Mouse (Mus musculus): ENCODE measurements around the gene Smyd1. TPM values are rescaled to one million over a fixed set of nuclear protein-coding genes. Genes with fewer than 3 reads are reported as not detected.
A peak's percentile ranks its signal among the peaks of the same experiment; 100 is the strongest.
"Not testable (repeated sequence)": the region's sequence is repeated elsewhere in the genome, so short reads cannot be mapped to it uniquely, and the experiment has no call there.

The Smyd1 gene
- polyA plus RNA-seq, 1 experiment from 2014 or later, result 0.65 TPM

GRCm38 (mm10) chr6:71293509-71293908 lies 28.5 kb downstream of the Smyd1 start:
- Histone ChIP-seq H3K9me3 (ENCODE audit: low read length) (peaks cover 4% of the 10 kb centered on the region; the same call in 1 of the 2 replicates), H3K9ac (replicated peaks; ENCODE audit: low read length) (no peak overlapping the region), H3K36me3 (ENCODE audit: insufficient read depth, low read length) (no peaks in the 10 kb centered on the region), H3K27me3 (ENCODE audit: insufficient read depth, low read length) (no peaks in the 10 kb centered on the region), H3K27ac (ENCODE audit: low read length) (no peak overlapping the region), H3K4me1 (ENCODE audit: insufficient read depth, low read length) (no peaks in the 10 kb centered on the region), H3K4me3 (ENCODE audit: low read length) (no peak overlapping the region), H3K4me2 (replicated peaks; ENCODE audit: low read depth, low read length) (no peak overlapping the region)
- 87% methylated on average over 14 of the region's 14 CpGs for WGBS
- ATAC-seq (ENCODE audit: low FRiP score, low TSS enrichment), result no peak

GRCm38 (mm10) chr6:71279418-71279817 lies 42.6 kb downstream of the Smyd1 start:
- no peaks in the 10 kb centered on the region for H3K4me1 ChIP-seq (ENCODE audit: insufficient read depth, low read length)
- H3K4me3 ChIP-seq (ENCODE audit: low read length), result no peak overlapping the region
- no peak overlapping the region for H3K4me2 ChIP-seq (replicated peaks; ENCODE audit: low read depth, low read length)
- no peak overlapping the region for H3K9ac ChIP-seq (replicated peaks; ENCODE audit: low read length)
- WGBS, result 69% methylated on average over 1 of the region's 1 CpGs
- H3K27me3 ChIP-seq (ENCODE audit: insufficient read depth, low read length), result no peaks in the 10 kb centered on the region
- ATAC-seq (ENCODE audit: low FRiP score, low TSS enrichment), result no peak
- peaks cover 5% of the 10 kb centered on the region for H3K36me3 ChIP-seq (ENCODE audit: insufficient read depth, low read length)
- H3K9me3 ChIP-seq (ENCODE audit: low read length), result no peaks in the 10 kb centered on the region
- H3K27ac ChIP-seq (ENCODE audit: low read length), result no peak overlapping the region

- no peak overlapping the region for H3K4me3 ChIP-seq (ENCODE audit: low read length)
- H3K9ac ChIP-seq (replicated peaks; ENCODE audit: low read length), result no peak overlapping the region
- no peaks in the 10 kb centered on the region for H3K36me3 ChIP-seq (ENCODE audit: insufficient read depth, low read length)
- H3K4me2 ChIP-seq (replicated peaks; ENCODE audit: low read depth, low read length), result no peak overlapping the region
- peaks cover 20% of the 10 kb centered on the region for H3K4me1 ChIP-seq (ENCODE audit: insufficient read depth, low read length)
- no peak overlapping the region for H3K27ac ChIP-seq (ENCODE audit: low read length)
- 77% methylated on average over 1 of the region's 1 CpGs for WGBS
- no peaks in the 10 kb centered on the region for H3K9me3 ChIP-seq (ENCODE audit: low read length)
- ATAC-seq (ENCODE audit: low FRiP score, low TSS enrichment), result no peak
- no peaks in the 10 kb centered on the region for H3K27me3 ChIP-seq (ENCODE audit: insufficient read depth, low read length)
Observed at GRCm38 (mm10) chr6:71274621-71275020, 47.4 kb downstream of the Smyd1 start.

GRCm38 (mm10) chr6:71273715-71274114 lies 48.3 kb downstream of the Smyd1 start:
- H3K4me1 ChIP-seq (ENCODE audit: insufficient read depth, low read length), result peaks cover 20% of the 10 kb centered on the region
- H3K9me3 ChIP-seq (ENCODE audit: low read length), result no peaks in the 10 kb centered on the region
- H3K9ac ChIP-seq (replicated peaks; ENCODE audit: low read length), result no peak overlapping the region
- no peak for ATAC-seq (ENCODE audit: low FRiP score, low TSS enrichment)
- H3K4me3 ChIP-seq (ENCODE audit: low read length), result no peak overlapping the region
- H3K27ac ChIP-seq (ENCODE audit: low read length), result no peak overlapping the region
- no peaks in the 10 kb centered on the region for H3K36me3 ChIP-seq (ENCODE audit: insufficient read depth, low read length)
- no peak overlapping the region for H3K4me2 ChIP-seq (replicated peaks; ENCODE audit: low read depth, low read length)
- 93% methylated on average over 1 of the region's 1 CpGs for WGBS
- H3K27me3 ChIP-seq (ENCODE audit: insufficient read depth, low read length), result no peaks in the 10 kb centered on the region

- Histone ChIP-seq H3K4me2 (replicated peaks; ENCODE audit: low read depth, low read length) (peak overlapping the region; percentile 84), H3K4me1 (ENCODE audit: insufficient read depth, low read length) (peaks cover 20% of the 10 kb centered on the region), H3K27ac (ENCODE audit: low read length) (peak overlapping the region; percentile 99), H3K9me3 (ENCODE audit: low read length) (no peaks in the 10 kb centered on the region), H3K9ac (replicated peaks; ENCODE audit: low read length) (peak overlapping the region; percentile 99), H3K27me3 (ENCODE audit: insufficient read depth, low read length) (no peaks in the 10 kb centered on the region), H3K4me3 (ENCODE audit: low read length) (peak overlapping the region; percentile 96), H3K36me3 (ENCODE audit: insufficient read depth, low read length) (no peaks in the 10 kb centered on the region)
- no peak for ATAC-seq (ENCODE audit: low FRiP score, low TSS enrichment)
- 2% methylated on average over 11 of the region's 11 CpGs for WGBS
Observed at GRCm38 (mm10) chr6:71272316-71272741, 49.7 kb downstream of the Smyd1 start.

- Histone ChIP-seq H3K4me1 (ENCODE audit: insufficient read depth, low read length) (peaks cover 20% of the 10 kb centered on the region), H3K27me3 (ENCODE audit: insufficient read depth, low read length) (no peaks in the 10 kb centered on the region), H3K9me3 (ENCODE audit: low read length) (no peaks in the 10 kb centered on the region), H3K4me3 (ENCODE audit: low read length) (peak within 1 kb of the TSS; percentile 96), H3K27ac (ENCODE audit: low read length) (peak within 1 kb of the TSS; percentile 99), H3K9ac (replicated peaks; ENCODE audit: low read length) (peak within 1 kb of the TSS; percentile 99), H3K4me2 (replicated peaks; ENCODE audit: low read depth, low read length) (peak within 1 kb of the TSS; percentile 84), H3K36me3 (ENCODE audit: insufficient read depth, low read length) (no peaks in the 10 kb centered on the region)
- peak; percentile 95 for ATAC-seq (ENCODE audit: low FRiP score, low TSS enrichment)
- WGBS, result under 1% methylated on average over 68 of the region's 84 CpGs
Observed at GRCm38 (mm10) chr6:71271389-71272315, 50.4 kb downstream of the Smyd1 start, which contains the start of gene Krcc1. TSS of gene Krcc1 (plus strand) at chr6:71271677.

GRCm38 (mm10) chr6:71271057-71271388 lies 51.0 kb downstream of the Smyd1 start:
- ATAC-seq (ENCODE audit: low FRiP score, low TSS enrichment), result peak; percentile 37
- no peaks in the 10 kb centered on the region for H3K9me3 ChIP-seq (ENCODE audit: low read length)
- H3K27ac ChIP-seq (ENCODE audit: low read length), result peak overlapping the region; percentile 94
- H3K4me2 ChIP-seq (replicated peaks; ENCODE audit: low read depth, low read length), result peak overlapping the region; percentile 84
- H3K4me1 ChIP-seq (ENCODE audit: insufficient read depth, low read length), result peaks cover 20% of the 10 kb centered on the region
- H3K9ac ChIP-seq (replicated peaks; ENCODE audit: low read length), result peak overlapping the region; percentile 70
- 2% methylated on average over 8 of the region's 8 CpGs for WGBS
- H3K4me3 ChIP-seq (ENCODE audit: low read length), result peak overlapping the region; percentile 96
- no peaks in the 10 kb centered on the region for H3K36me3 ChIP-seq (ENCODE audit: insufficient read depth, low read length)
- H3K27me3 ChIP-seq (ENCODE audit: insufficient read depth, low read length), result no peaks in the 10 kb centered on the region

GRCm38 (mm10) chr6:71270301-71271056 lies 51.6 kb downstream of the Smyd1 start:
- H3K4me1 ChIP-seq (ENCODE audit: insufficient read depth, low read length), result peaks cover 20% of the 10 kb centered on the region
- H3K9ac ChIP-seq (replicated peaks; ENCODE audit: low read length), result peak overlapping the region; percentile 70
- H3K9me3 ChIP-seq (ENCODE audit: low read length), result no peaks in the 10 kb centered on the region
- 20% methylated on average over 13 of the region's 14 CpGs for WGBS
- peak overlapping the region; percentile 84 for H3K4me2 ChIP-seq (replicated peaks; ENCODE audit: low read depth, low read length)
- H3K27me3 ChIP-seq (ENCODE audit: insufficient read depth, low read length), result no peaks in the 10 kb centered on the region
- peak overlapping the region; percentile 94 for H3K27ac ChIP-seq (ENCODE audit: low read length)
- peak overlapping the region; percentile 96 for H3K4me3 ChIP-seq (ENCODE audit: low read length)
- no peaks in the 10 kb centered on the region for H3K36me3 ChIP-seq (ENCODE audit: insufficient read depth, low read length)
- ATAC-seq (ENCODE audit: low FRiP score, low TSS enrichment), result peak; percentile 50

- ATAC-seq (ENCODE audit: low FRiP score, low TSS enrichment); H3K4me3 ChIP-seq (ENCODE audit: low read length); H3K4me2 ChIP-seq (replicated peaks; ENCODE audit: low read depth, low read length); H3K36me3 ChIP-seq (ENCODE audit: insufficient read depth, low read length); H3K27me3 ChIP-seq (ENCODE audit: insufficient read depth, low read length); H3K9me3 ChIP-seq (ENCODE audit: low read length); H3K9ac ChIP-seq (replicated peaks; ENCODE audit: low read length): not testable (repeated sequence)
- 97% methylated on average over 6 of the region's 6 CpGs for WGBS
- peak overlapping the region; percentile 24; the same call in 1 of the 2 replicates for H3K27ac ChIP-seq (ENCODE audit: low read length)
- H3K4me1 ChIP-seq (ENCODE audit: insufficient read depth, low read length), result peaks cover 20% of the 10 kb centered on the region
Observed at GRCm38 (mm10) chr6:71269686-71270050, 52.4 kb downstream of the Smyd1 start.
